Comparison of ENCODE assay signal across 12 mouse cellular contexts in the genomic region with DNA sequence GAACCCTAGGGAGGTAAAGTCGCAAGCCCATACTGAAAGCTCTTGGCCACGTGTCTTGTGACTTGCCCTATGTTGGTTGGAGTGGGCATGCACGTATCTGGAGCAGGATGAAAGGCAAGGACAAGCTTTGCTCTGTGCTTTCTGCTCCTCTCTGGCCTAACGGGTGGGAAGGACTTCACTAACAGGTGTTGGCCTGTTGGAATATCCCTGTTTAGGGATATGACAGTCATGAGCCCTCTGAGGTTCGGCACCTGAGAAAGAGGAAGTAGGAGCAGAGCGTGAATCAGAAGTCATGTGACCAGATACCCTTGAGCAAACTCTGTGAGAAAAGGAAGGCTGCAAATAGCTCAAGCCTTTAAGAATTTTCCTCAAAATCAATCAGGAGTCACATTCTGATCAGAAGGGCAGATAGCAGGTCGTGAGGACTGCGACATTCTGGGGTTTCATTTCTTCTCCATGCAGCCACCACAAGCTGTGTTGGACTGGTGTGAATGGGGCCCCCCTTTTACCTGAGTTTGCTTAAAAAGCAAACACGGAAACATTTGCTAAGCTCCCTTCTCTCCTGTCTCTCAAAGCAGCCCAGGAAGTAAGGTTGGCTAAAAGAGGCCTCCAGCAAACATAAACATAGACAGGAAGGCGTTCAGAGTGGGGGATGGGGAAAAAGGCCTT.
DNase-seq lines count a peak whose midpoint lies in the region; ATAC-seq lines count a peak whose summit lies in the region.
"Had no signal": no experiment of that assay in that cellular context is flagged by ENCODE, and none has a peak within 500 bp of the region (broad histone marks: within the 10 kb centered on the region; RNA-seq: fewer than 3 reads in every experiment).

No protein-coding gene starts in this region.

- no peaks in the 10 kb centered on the region for H3K9me3 ChIP-seq in stomach, embryonic 15.5 days
- H3K9me3 ChIP-seq: embryonic facial prominence, embryonic 13.5 days; heart, embryonic 13.5 days; limb, embryonic 12.5 days had no signal

- H3K36me3 ChIP-seq in stomach, embryonic 15.5 days, result no peaks in the 10 kb centered on the region
- H3K36me3 ChIP-seq: embryonic facial prominence, embryonic 13.5 days; heart, embryonic 13.5 days; limb, embryonic 12.5 days had no signal

- H3K27ac ChIP-seq in stomach, embryonic 15.5 days, result peak overlapping the region; percentile 59
- H3K27ac ChIP-seq: embryonic facial prominence, embryonic 13.5 days; heart, embryonic 13.5 days; limb, embryonic 12.5 days had no signal

- H3K27me3 ChIP-seq in stomach, embryonic 15.5 days (replicated peaks), result no peaks in the 10 kb centered on the region
- H3K27me3 ChIP-seq: embryonic facial prominence, embryonic 13.5 days; heart, embryonic 13.5 days; limb, embryonic 12.5 days had no signal

- no peak overlapping the region for H3K4me2 ChIP-seq in stomach, embryonic 15.5 days
- H3K4me2 ChIP-seq: embryonic facial prominence, embryonic 13.5 days; heart, embryonic 13.5 days; limb, embryonic 12.5 days had no signal

- peak; percentile 78 for ATAC-seq in CD4-positive, CD25-positive, alpha-beta regulatory T cell, adult 4 months
- ATAC-seq in activated CD4-positive, CD25-positive, alpha-beta regulatory T cell, adult 4 months, result peak; percentile 86
- ATAC-seq in stomach, embryonic 15.5 days (ENCODE audit: insufficient read depth, low FRiP score, low read depth), result peak; percentile 31; the same call in 1 of the 2 replicates

- peak; percentile 31 for DNase-seq in lung, postnatal 36 days
- DNase-seq in retina, embryonic 14.5 days (ENCODE audit: low spot score), result no peak
- no peak for DNase-seq in left cerebral cortex, postnatal 14 days (ENCODE audit: low spot score in 2 of 2)
- DNase-seq in layer of hippocampus, postnatal 14 days (ENCODE audit: low spot score in 2 of 2), result no peak
- DNase-seq in left cerebral cortex, adult 11 months (ENCODE audit: low spot score), result no peak
- DNase-seq: kidney, adult 8-10 months had no signal

- 44% methylated on average over 10 of the region's 10 CpGs for WGBS in stomach, embryonic 15.5 days

- no peak overlapping the region for H3K9ac ChIP-seq in stomach, embryonic 15.5 days
- H3K9ac ChIP-seq: embryonic facial prominence, embryonic 13.5 days; heart, embryonic 13.5 days; limb, embryonic 12.5 days had no signal

- intact Hi-C loops in left cerebral cortex, postnatal 14 days (cut with DNase I), result no loop called here

- H3K4me3 ChIP-seq in stomach, embryonic 15.5 days (replicated peaks), result no peak overlapping the region
- H3K4me3 ChIP-seq: embryonic facial prominence, embryonic 13.5 days; heart, embryonic 13.5 days; limb, embryonic 12.5 days had no signal

- 0 out of 2 replicates have a peak, but pooled peaks cover 3% of the 10 kb centered on the region for H3K4me1 ChIP-seq in stomach, embryonic 15.5 days

Comparison
In these comparisons a context has a peak if more than half of its experiments do, and no peak if none do; other contexts are left out.
1. ATAC-seq: peak in every context shown above with its lines; median percentile 86 in activated CD4-positive, CD25-positive, alpha-beta regulatory T cell, adult 4 months; 78 in CD4-positive, CD25-positive, alpha-beta regulatory T cell, adult 4 months; 31 in stomach, embryonic 15.5 days.